Mouse (Mus musculus) fibroblast of lung, adult 2 months (primary cell): Measurements from ENCODE around the gene Zbtb7b.

Experiments used
- DNase-seq: peaks from one replicate; pipeline ENCODE4 v3.0.0-alpha.2; 2011; ENCODE audit warnings: low read depth

The Zbtb7b gene

GRCm38 (mm10) chr3:89365486-89366414 is 28.8 kb downstream of the Zbtb7b start:
- no peak for DNase-seq

GRCm38 (mm10) chr3:89365153-89365485 is 29.5 kb downstream of the Zbtb7b start, which contains the start of gene Dcst1:
Gene Dcst1, minus strand, starts transcription at chr3:89365253.
- DNase-seq, result no peak

- DNase-seq, result no peak
Measured at GRCm38 (mm10) chr3:89364631-89365030, 29.9 kb downstream of the Zbtb7b start.

- no peak for DNase-seq
Measured at GRCm38 (mm10) chr3:89361675-89362074, 32.9 kb downstream of the Zbtb7b start, which contains the start of gene Dcst2. Gene Dcst2, plus strand, starts transcription at chr3:89361975.

GRCm38 (mm10) chr3:89360237-89360636 is 34.3 kb downstream of the Zbtb7b start:
- DNase-seq, result no peak

GRCm38 (mm10) chr3:89359630-89360029 is 34.9 kb downstream of the Zbtb7b start:
- peak; percentile 26 for DNase-seq

- DNase-seq, result no peak
Measured at GRCm38 (mm10) chr3:89356029-89356428, 38.5 kb downstream of the Zbtb7b start.

- no peak for DNase-seq
Measured at GRCm38 (mm10) chr3:89355512-89355902, 39.1 kb downstream of the Zbtb7b start.

- DNase-seq, result no peak
Measured at GRCm38 (mm10) chr3:89354816-89355511, 39.6 kb downstream of the Zbtb7b start.

GRCm38 (mm10) chr3:89351271-89351670 is 43.3 kb downstream of the Zbtb7b start:
- no peak for DNase-seq

GRCm38 (mm10) chr3:89349869-89350501 is 44.6 kb downstream of the Zbtb7b start, which contains the start of gene Adam15:
Gene Adam15, minus strand, starts transcription at chr3:89349996.
- no peak for DNase-seq

- DNase-seq, result no peak
Measured at GRCm38 (mm10) chr3:89348911-89349868, 45.4 kb downstream of the Zbtb7b start.

GRCm38 (mm10) chr3:89347916-89348315 is 46.7 kb downstream of the Zbtb7b start:
- DNase-seq, result no peak

- DNase-seq, result no peak
Measured at GRCm38 (mm10) chr3:89346815-89347540, 47.6 kb downstream of the Zbtb7b start.

- no peak for DNase-seq
Measured at GRCm38 (mm10) chr3:89343279-89343678, 51.3 kb downstream of the Zbtb7b start.

GRCm38 (mm10) chr3:89341794-89342193 is 52.8 kb downstream of the Zbtb7b start:
- DNase-seq, result no peak

- no peak for DNase-seq
Measured at GRCm38 (mm10) chr3:89340465-89340864, 54.1 kb downstream of the Zbtb7b start.

- no peak for DNase-seq
Measured at GRCm38 (mm10) chr3:89339416-89339815, 55.2 kb downstream of the Zbtb7b start.

- DNase-seq, result no peak
Measured at GRCm38 (mm10) chr3:89337721-89338578, 56.6 kb downstream of the Zbtb7b start, which contains the start of gene Efna4. Gene Efna4, minus strand, starts transcription at chr3:89338028.
